Mouse (Mus musculus) central nervous system, embryonic 11.5 days (tissue): Measurements from ENCODE around the gene Oxgr1. TPM values are rescaled to one million over a fixed set of nuclear protein-coding genes. Genes with fewer than 3 reads are reported as not detected.

Experiments
- polyA plus RNA-seq: library from polyadenylated mRNA; depleted of rRNA; stranded (reverse); fragments of >200 nt; gene quantifications from 2 replicates; pipeline ENCODE4 v1.2.3, GENCODE M21; 2012; rRNA removed

Gene Oxgr1
- not detected in 2 replicates for polyA plus RNA-seq

DNA sequence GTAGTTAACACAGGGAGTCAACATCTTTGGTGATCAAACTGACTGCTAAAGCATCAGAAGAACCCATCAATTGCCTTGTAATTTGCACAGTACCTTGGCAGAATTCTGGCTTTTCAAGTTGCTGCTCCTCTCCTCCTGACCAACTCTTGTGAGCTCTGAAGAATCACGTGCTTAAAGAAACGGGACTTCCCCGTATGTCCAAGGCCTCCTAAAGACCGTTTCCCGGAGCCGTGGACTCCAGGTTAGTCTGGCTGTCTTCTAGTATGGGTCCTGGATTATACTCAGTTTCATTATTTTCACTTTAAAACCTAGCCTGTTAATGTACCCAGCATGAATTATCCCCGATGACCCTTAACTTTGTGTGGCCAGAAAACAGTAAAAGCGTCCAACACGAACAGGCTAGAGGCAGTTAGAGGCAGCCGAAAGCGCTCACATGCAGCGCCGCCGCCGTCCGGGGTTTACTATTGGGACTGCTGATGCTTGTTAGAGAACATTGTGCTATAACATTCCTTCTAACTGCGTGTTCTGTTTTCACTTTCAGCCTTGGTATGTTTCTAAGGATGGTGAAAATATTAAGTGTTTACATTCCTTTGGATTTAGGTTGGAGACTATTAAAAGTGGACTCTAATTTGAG, at the start of gene Oxgr1:
Gene Oxgr1 (minus strand): TSS at position 249 of the 634 bp plus-strand sequence.

Other genes with a start within 250 kb of the Oxgr1 start
- 18.4 and 46.7 TPM in 2 replicates for gene Mbnl2, start 233.2 kb upstream of the Oxgr1 start, polyA plus RNA-seq